Mouse (Mus musculus): ENCODE results near the gene Tpi1.

Tpi1 gene

DNA sequence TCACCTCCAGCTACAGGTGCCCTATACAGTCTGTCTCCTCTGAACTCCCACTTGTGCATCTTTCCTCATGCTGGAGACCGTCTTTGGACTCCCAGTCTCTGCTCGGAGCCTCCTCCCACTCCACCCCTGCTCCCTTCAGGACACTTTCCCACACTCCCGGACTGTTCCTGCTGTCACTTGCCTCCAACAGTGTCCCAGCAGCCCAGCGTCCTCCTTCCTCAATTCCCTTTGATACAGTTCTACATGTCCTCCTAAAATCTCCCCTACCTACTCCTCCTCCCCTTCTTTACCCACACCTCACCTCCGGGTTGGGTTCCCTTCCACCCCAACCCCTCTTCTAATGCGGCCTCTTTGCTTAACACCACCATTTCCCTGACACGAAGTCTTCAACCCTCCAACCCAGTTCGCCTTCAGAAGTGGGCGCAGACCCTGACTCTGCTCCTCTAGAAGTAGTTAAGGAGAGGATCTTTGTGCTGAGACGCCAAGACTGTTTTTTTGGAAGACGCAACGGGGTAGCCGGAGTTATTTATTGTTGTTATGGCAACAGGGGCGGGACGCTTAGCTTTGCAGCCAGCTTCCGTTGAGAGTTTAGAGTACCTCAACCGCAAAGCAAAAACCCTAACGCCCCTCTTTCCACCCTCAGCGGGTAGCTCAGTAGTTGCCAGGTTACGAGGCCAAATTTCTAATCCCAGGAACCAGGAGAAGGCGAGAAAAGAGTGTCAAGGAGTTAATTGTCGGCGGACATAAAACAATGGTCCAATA lies 34.7 kb downstream of the Tpi1 start, which contains the start of gene Lrrc23:
TSS of gene Lrrc23 (minus strand) at position 506 of the 762 bp plus-strand sequence.
- DNase-seq (ENCODE audit: low read depth, low spot score), result no peak

DNA sequence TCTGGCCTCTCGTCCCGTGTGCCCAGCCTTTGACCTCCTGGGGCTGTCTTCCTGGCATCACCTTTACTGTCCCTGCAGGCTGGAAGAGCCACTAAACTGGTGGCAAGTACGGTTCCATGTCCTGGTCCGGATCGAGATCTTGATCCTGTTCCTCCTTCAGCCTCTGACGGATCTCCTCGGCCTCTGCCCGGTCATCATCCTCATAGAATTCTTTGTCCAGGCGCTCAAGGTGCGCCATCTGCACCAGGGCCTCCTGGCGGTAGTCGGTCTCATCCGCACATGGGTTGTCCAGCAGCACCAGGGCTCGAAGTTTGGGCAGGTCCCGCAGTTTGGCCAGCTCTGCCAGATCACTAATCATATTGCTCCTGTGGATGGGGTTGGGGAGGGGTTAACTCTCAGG lies 43.6 kb downstream of the Tpi1 start:
- no peak for DNase-seq (ENCODE audit: low read depth, low spot score)

DNA sequence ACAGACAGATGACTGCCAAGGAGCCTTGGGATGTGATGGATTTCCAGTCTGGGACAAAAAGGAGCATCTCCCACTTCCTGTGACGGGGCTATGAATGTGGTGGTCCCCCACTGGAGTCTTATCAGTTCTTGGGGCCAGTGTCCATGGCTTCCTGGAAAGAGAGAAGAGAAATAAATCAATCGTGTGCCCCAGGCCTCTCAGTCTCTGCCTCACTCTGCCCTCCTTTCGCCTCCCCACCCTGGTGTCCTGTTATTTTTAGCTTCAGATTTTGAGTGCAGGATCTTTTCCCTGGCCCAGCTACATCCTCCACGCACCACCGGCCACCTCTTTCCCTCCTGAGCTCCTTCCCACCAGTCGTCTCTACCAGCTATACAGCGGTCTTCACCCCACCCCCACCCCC lies 44.1 kb downstream of the Tpi1 start:
- DNase-seq (ENCODE audit: low read depth, low spot score), result no peak

DNA sequence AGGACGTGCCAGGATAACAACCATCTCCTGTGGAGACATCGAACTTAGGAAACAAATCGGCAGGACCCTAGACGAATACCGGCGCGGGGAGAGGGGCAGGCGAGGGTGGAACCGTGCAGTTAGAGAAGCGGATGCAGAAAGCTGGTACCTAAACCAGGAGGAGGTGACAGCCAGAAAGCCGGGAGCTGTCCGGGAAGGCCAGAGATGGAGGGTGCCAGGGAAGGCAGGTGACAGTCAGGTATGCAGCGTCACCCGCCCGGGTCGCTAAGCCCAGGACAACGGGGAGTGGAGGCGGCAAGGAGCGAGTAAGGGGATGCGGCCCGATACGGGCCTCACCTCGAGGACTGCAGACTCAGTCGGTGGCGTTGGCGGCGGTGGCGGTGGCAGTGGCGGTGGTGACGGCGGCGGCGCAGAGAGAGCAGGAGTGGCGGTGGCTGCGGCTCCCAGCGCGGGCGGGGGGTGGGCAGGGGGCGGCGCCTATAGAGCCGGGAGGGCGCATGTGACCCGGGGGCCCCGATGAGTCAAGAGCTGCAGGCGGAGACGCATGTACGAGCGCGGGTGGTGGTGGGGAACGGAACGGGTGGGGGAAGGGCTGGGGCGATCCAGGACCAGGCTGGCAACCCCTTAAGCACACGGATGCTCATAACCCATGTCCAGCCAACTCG lies 44.9 kb downstream of the Tpi1 start, which contains the start of gene Eno2:
TSS of gene Eno2 (minus strand) at position 573 of the 665 bp plus-strand sequence.
- no peak for DNase-seq (ENCODE audit: low read depth, low spot score)

DNA sequence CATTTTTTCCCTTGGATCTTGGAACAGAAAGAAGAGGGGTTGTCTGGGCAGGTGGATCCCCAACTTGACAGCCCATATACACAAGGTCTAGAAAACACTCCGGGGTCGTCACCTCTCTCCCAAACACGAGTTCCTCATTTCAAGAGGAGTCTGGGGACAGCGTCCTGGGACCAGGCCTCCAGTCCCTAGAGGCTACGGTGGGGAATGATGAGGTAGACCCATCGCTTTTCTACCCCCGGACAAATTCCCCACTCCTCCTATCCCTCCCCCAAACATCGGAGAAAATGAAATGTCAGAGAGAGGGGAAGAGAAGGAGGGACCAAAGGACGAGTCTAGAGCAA lies 45.4 kb downstream of the Tpi1 start:
- DNase-seq (ENCODE audit: low read depth, low spot score), result no peak

DNA sequence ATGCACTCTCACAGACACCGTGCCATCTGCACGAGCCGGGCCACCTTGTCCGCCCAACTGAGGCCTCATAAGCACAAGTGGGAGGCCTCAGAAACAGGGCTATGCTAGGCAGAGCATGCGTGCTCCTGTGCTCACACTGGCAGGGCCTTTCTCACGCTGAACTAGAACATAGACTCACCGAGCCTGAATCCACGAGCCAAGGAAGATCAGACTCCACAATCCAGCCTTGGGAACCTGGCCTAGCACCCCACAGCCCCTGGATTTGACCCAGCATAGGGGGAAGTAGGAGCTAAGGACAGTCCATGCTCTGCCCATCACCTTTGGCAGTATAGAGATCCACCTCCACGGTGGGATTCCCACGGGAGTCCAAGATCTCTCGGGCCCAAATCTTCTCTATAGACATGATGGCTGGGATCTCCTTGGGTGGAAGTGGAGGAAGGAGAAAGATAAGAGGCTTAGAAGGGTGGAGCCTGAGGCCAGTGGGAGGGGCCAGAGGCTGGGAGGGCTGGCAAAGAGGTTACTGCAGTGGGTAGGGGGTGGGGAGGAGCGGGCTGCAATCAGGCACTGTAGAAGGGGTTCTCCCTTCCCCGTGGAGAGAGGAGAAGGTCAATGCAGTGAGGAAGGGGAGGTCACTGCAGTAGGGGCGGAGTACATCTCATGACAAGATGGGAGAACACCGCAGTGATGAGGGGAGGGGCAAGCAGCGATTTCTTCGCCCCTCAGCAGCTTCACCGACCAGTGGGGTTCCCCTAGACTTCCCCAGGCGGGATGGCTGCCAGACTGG lies 46.0 kb downstream of the Tpi1 start:
- DNase-seq (ENCODE audit: low read depth, low spot score), result no peak

DNA sequence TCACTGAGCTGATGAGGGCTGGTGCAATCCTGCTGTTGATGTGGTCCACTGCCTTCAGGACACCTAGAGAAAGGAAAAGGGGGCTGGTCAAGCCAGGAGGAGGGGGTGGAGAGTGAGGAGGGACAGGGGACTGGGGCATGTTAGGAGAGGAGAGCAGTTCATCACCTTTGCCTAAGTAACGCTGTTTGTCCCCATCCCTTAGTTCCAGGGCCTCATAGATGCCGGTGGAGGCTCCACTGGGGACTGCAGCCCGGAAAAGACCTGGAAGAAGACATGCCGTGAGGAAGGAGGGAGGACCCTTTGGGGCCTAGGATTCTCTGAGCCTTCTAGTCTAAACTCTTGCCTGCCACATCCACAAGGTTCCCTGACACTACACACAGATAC lies 46.6 kb downstream of the Tpi1 start:
- no peak for DNase-seq (ENCODE audit: low read depth, low spot score)

DNA sequence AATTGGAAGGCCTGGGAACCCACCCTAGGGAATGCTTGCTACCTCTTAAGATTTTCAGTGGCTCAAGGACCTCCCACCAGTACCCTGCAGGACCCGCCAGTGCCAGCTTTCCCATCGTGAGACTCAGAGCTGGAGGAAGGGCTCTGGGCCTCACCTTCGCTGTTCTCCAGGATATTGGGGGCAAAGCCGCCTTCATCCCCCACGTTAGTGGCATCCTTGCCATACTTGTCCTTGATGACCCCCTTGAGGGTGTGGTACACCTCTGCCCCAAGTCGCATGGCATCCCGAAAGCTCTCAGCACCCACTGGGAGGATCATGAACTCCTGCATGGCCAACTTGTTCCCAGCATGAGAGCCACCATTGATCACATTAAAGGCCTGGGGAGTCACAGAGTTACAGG lies 48.1 kb downstream of the Tpi1 start:
- DNase-seq (ENCODE audit: low read depth, low spot score), result no peak
